Mouse (Mus musculus) testis, adult 2 months (tissue): ENCODE data around the gene Gm20388. TPM values are rescaled to one million over a fixed set of nuclear protein-coding genes. Genes with fewer than 3 reads are reported as not detected.

ENCODE experiments used
- H3K27ac ChIP-seq: fragments of 200-500 bp; 2 replicates; pipeline ENCODE4 v1.5.1; 2012; ENCODE audit warnings: low read depth, low read length; ENCODE audit not compliant: control insufficient read depth, insufficient read depth
- H3K27me3 ChIP-seq: fragments of 200-500 bp; 2 replicates; pipeline ENCODE4 v1.6.1; 2012; ENCODE audit warnings: mild to moderate bottlenecking, low read length, moderate library complexity; ENCODE audit not compliant: control insufficient read depth, insufficient read depth
- H3K36me3 ChIP-seq: fragments of 200-500 bp; 2 replicates; pipeline ENCODE4 v1.6.1; 2012; ENCODE audit warnings: mild to moderate bottlenecking, low read length; ENCODE audit not compliant: control insufficient read depth, insufficient read depth
- H3K4me1 ChIP-seq: fragments of 200-500 bp; 2 replicates; pipeline ENCODE4 v1.6.1; 2012; ENCODE audit warnings: low read length; ENCODE audit not compliant: control insufficient read depth, insufficient read depth
- H3K4me3 ChIP-seq: fragments of 200-500 bp; 2 replicates; pipeline ENCODE4 v1.5.1; 2012; ENCODE audit warnings: low read depth, mild to moderate bottlenecking, low read length, moderate library complexity, mixed read lengths; ENCODE audit not compliant: control insufficient read depth
- CTCF ChIP-seq: fragments of 200-500 bp; IDR thresholded peaks from 2 replicates; pipeline ENCODE4 v1.5.1; 2012; ENCODE audit warnings: low read depth, mild to moderate bottlenecking, inconsistent platforms, low read length, moderate library complexity; ENCODE audit not compliant: control insufficient read depth, insufficient read depth, insufficient replicate concordance
- POLR2A ChIP-seq: fragments of 200-500 bp; IDR thresholded peaks from 2 replicates; pipeline ENCODE4 v1.6.1; 2012; ENCODE audit warnings: low read depth, mild to moderate bottlenecking, inconsistent platforms, low read length, moderate library complexity; ENCODE audit not compliant: control insufficient read depth
- polyA plus RNA-seq: library from polyadenylated mRNA; depleted of rRNA; stranded (reverse); fragments of >200 nt; gene quantifications from 2 replicates; pipeline ENCODE4 v1.2.3, GENCODE M21; 2012

The Gm20388 gene
- polyA plus RNA-seq, 1 experiment, result 5.6 TPM

GRCm38 (mm10) chr8:124260371-124260770 lies 4349.7 kb downstream of the Gm20388 start:
- Histone ChIP-seq H3K4me3 (no peak overlapping the region), H3K4me1 (no peaks in the 10 kb centered on the region; the same call in 1 of the 2 replicates), H3K27ac (no peak overlapping the region), H3K27me3 (no peaks in the 10 kb centered on the region), H3K36me3 (no peaks in the 10 kb centered on the region)
- TF ChIP-seq POLR2A (no peak), CTCF (no peak)

GRCm38 (mm10) chr8:124263058-124263457 lies 4352.4 kb downstream of the Gm20388 start:
- no peak overlapping the region for H3K4me3 ChIP-seq
- no peaks in the 10 kb centered on the region for H3K36me3 ChIP-seq
- no peaks in the 10 kb centered on the region for H3K4me1 ChIP-seq
- H3K27me3 ChIP-seq, result no peaks in the 10 kb centered on the region
- no peak overlapping the region for H3K27ac ChIP-seq
- TF ChIP-seq CTCF (no peak), POLR2A (no peak)

GRCm38 (mm10) chr8:124264032-124264431 lies 4353.4 kb downstream of the Gm20388 start:
- H3K4me1 ChIP-seq, result no peaks in the 10 kb centered on the region
- H3K4me3 ChIP-seq, result no peak overlapping the region
- no peaks in the 10 kb centered on the region for H3K36me3 ChIP-seq
- TF ChIP-seq POLR2A (no peak), CTCF (no peak)
- H3K27me3 ChIP-seq, result no peaks in the 10 kb centered on the region
- no peak overlapping the region for H3K27ac ChIP-seq

- no peak for TF ChIP-seq POLR2A
- no peak for TF ChIP-seq CTCF
- H3K4me3 ChIP-seq, result no peak overlapping the region
- no peaks in the 10 kb centered on the region for H3K4me1 ChIP-seq
- H3K36me3 ChIP-seq, result no peaks in the 10 kb centered on the region
- no peaks in the 10 kb centered on the region for H3K27me3 ChIP-seq
- H3K27ac ChIP-seq, result no peak overlapping the region
Measured at GRCm38 (mm10) chr8:124264671-124265070, 4354.0 kb downstream of the Gm20388 start.

GRCm38 (mm10) chr8:124265130-124265529 lies 4354.5 kb downstream of the Gm20388 start:
- no peaks in the 10 kb centered on the region for H3K36me3 ChIP-seq
- TF ChIP-seq POLR2A, result no peak
- no peak for TF ChIP-seq CTCF
- no peaks in the 10 kb centered on the region for H3K27me3 ChIP-seq
- no peak overlapping the region for H3K27ac ChIP-seq
- H3K4me1 ChIP-seq, result no peaks in the 10 kb centered on the region
- H3K4me3 ChIP-seq, result no peak overlapping the region

GRCm38 (mm10) chr8:124265798-124266197 lies 4355.2 kb downstream of the Gm20388 start:
- no peak overlapping the region for H3K4me3 ChIP-seq
- H3K4me1 ChIP-seq, result no peaks in the 10 kb centered on the region
- no peak overlapping the region for H3K27ac ChIP-seq
- no peaks in the 10 kb centered on the region for H3K27me3 ChIP-seq
- TF ChIP-seq CTCF, result no peak
- no peak for TF ChIP-seq POLR2A
- no peaks in the 10 kb centered on the region for H3K36me3 ChIP-seq

GRCm38 (mm10) chr8:124267206-124267605 lies 4356.6 kb downstream of the Gm20388 start:
- Histone ChIP-seq H3K4me1 (no peaks in the 10 kb centered on the region), H3K27me3 (no peaks in the 10 kb centered on the region)

GRCm38 (mm10) chr8:124270504-124270903 lies 4359.9 kb downstream of the Gm20388 start:
- no peaks in the 10 kb centered on the region for H3K27me3 ChIP-seq
- H3K4me3 ChIP-seq, result no peak overlapping the region
- no peaks in the 10 kb centered on the region for H3K36me3 ChIP-seq
- no peaks in the 10 kb centered on the region for H3K4me1 ChIP-seq
- no peak overlapping the region for H3K27ac ChIP-seq
- TF ChIP-seq CTCF, result no peak
- no peak for TF ChIP-seq POLR2A

More at GRCm38 (mm10) chr8:124267206-124267605, 4356.6 kb downstream of the Gm20388 start:
- Histone ChIP-seq H3K27ac (no peak overlapping the region), H3K36me3 (no peaks in the 10 kb centered on the region), H3K4me3 (no peak overlapping the region)
- no peak for TF ChIP-seq POLR2A
- TF ChIP-seq CTCF, result no peak
